Mouse (Mus musculus) embryonic facial prominence, embryonic 10.5 days (tissue): Measurements from ENCODE around the gene Pnmal2. TPM values are rescaled to one million over a fixed set of nuclear protein-coding genes. Genes with fewer than 3 reads are reported as not detected.

Source experiments
- DNase-seq: peaks from one replicate; pipeline ENCODE4 v3.0.0-alpha.2; 2017; ENCODE audit warnings: low spot score
- H3K27ac ChIP-seq: fragments of 300-500 bp; sonication (generic); replicated peaks from 2 replicates; pipeline ENCODE4 v1.5.1; 2016; ENCODE audit warnings: mild to moderate bottlenecking
- H3K27me3 ChIP-seq: fragments of 300-500 bp; sonication (generic); replicated peaks from 2 replicates; pipeline ENCODE4 v1.6.1; 2016; ENCODE audit warnings: low read depth, mild to moderate bottlenecking; ENCODE audit not compliant: poor library complexity, severe bottlenecking
- H3K36me3 ChIP-seq: fragments of 300-500 bp; sonication (generic); replicated peaks from 2 replicates; pipeline ENCODE4 v1.6.1; 2016; ENCODE audit warnings: mild to moderate bottlenecking, moderate library complexity
- H3K4me1 ChIP-seq: fragments of 300-500 bp; sonication (generic); 2 replicates; pipeline ENCODE4 v1.6.1; 2016
- H3K4me3 ChIP-seq: fragments of 300-500 bp; sonication (generic); 2 replicates; pipeline ENCODE4 v1.5.1; 2016; ENCODE audit warnings: mild to moderate bottlenecking, moderate library complexity
- H3K9me3 ChIP-seq: fragments of 300-500 bp; sonication (generic); 2 replicates; pipeline ENCODE4 v1.6.1; 2016; ENCODE audit warnings: mild to moderate bottlenecking
- WGBS: fragments of 180-500 bp; shearing (Covaris S2); methylation state at CpG from one replicate; pipeline ENCODE4 v1.1.7; 2016; 5-methylcytosine and 5-hydroxymethylcytosine counted together
- polyA plus RNA-seq: library from polyadenylated mRNA; unstranded; fragments of >200 nt; fragmentation: Nextera tagmentation; extraction: Ambion mirVana; gene quantifications from 2 replicates; pipeline ENCODE4 v1.2.1, GENCODE M21; 2016

Pnmal2 gene
- polyA plus RNA-seq, 1 experiment from 2014 or later = 4.6 TPM

- DNase-seq = peak; percentile 79
- no peaks in the 10 kb centered on the region for H3K27me3 ChIP-seq
- H3K27ac ChIP-seq = peak overlapping the region; percentile 88
- H3K4me3 ChIP-seq = peak overlapping the region; percentile 47
- H3K9me3 ChIP-seq = no peaks in the 10 kb centered on the region
- peaks cover 42% of the 10 kb centered on the region for H3K4me1 ChIP-seq
- 7% methylated on average over 12 of the region's 12 CpGs for WGBS
- H3K36me3 ChIP-seq = no peaks in the 10 kb centered on the region
Observed at GRCm38 (mm10) chr7:16980348-16980747, 35.9 kb downstream of the Pnmal2 start.

GRCm38 (mm10) chr7:16982859-16983568 lies 38.5 kb downstream of the Pnmal2 start, which contains the start of gene Gm42372:
Gene Gm42372, plus strand, starts transcription at chr7:16983086.
- Histone ChIP-seq H3K9me3 (no peaks in the 10 kb centered on the region), H3K36me3 (no peaks in the 10 kb centered on the region), H3K27me3 (no peaks in the 10 kb centered on the region), H3K4me3 (peak within 1 kb of the TSS; percentile 53), H3K27ac (peak within 1 kb of the TSS; percentile 77), H3K4me1 (peaks cover 53% of the 10 kb centered on the region)
- WGBS = 20% methylated on average over 26 of the region's 26 CpGs
- DNase-seq = peak; percentile 93

- 60% methylated on average over 7 of the region's 7 CpGs for WGBS
- Histone ChIP-seq H3K9me3 (0 out of 2 replicates have a peak, but pooled peaks cover 4% of the 10 kb centered on the region), H3K4me3 (no peak overlapping the region), H3K27ac (peak overlapping the region; percentile 44), H3K4me1 (peaks cover 63% of the 10 kb centered on the region), H3K27me3 (no peaks in the 10 kb centered on the region), H3K36me3 (no peaks in the 10 kb centered on the region)
- DNase-seq = no peak
Observed at GRCm38 (mm10) chr7:16987541-16988149, 43.2 kb downstream of the Pnmal2 start.

- Histone ChIP-seq H3K4me3 (no peak overlapping the region), H3K27me3 (no peaks in the 10 kb centered on the region), H3K36me3 (no peaks in the 10 kb centered on the region), H3K9me3 (0 out of 2 replicates have a peak, but pooled peaks cover 4% of the 10 kb centered on the region), H3K4me1 (peaks cover 59% of the 10 kb centered on the region), H3K27ac (no peak overlapping the region; the same call in 1 of the 2 replicates)
- 53% methylated on average over 3 of the region's 3 CpGs for WGBS
- DNase-seq = peak; percentile 49
Observed at GRCm38 (mm10) chr7:16988405-16988804, 43.9 kb downstream of the Pnmal2 start.

GRCm38 (mm10) chr7:16990006-16990744 lies 45.7 kb downstream of the Pnmal2 start:
- 32% methylated on average over 15 of the region's 15 CpGs for WGBS
- H3K4me3 ChIP-seq = peak overlapping the region; percentile 16; the same call in 1 of the 2 replicates

GRCm38 (mm10) chr7:16991681-16992450 lies 47.4 kb downstream of the Pnmal2 start:
- 61% methylated on average over 18 of the region's 18 CpGs for WGBS
- Histone ChIP-seq H3K27ac (peak overlapping the region; percentile 88), H3K27me3 (no peaks in the 10 kb centered on the region), H3K4me1 (peaks cover 79% of the 10 kb centered on the region), H3K4me3 (peak overlapping the region; percentile 37), H3K9me3 (0 out of 2 replicates have a peak, but pooled peaks cover 4% of the 10 kb centered on the region), H3K36me3 (peaks cover 21% of the 10 kb centered on the region)
- DNase-seq = peak; percentile 86

More at GRCm38 (mm10) chr7:16990006-16990744, 45.7 kb downstream of the Pnmal2 start:
- H3K36me3 ChIP-seq = peaks cover 4% of the 10 kb centered on the region
- peak; percentile 41 for DNase-seq
- peaks cover 63% of the 10 kb centered on the region for H3K4me1 ChIP-seq
- H3K27ac ChIP-seq = peak overlapping the region; percentile 85
- H3K27me3 ChIP-seq = no peaks in the 10 kb centered on the region
- 0 out of 2 replicates have a peak, but pooled peaks cover 4% of the 10 kb centered on the region for H3K9me3 ChIP-seq

GRCm38 (mm10) chr7:16992451-16992807 lies 47.9 kb downstream of the Pnmal2 start, which contains the start of gene Ccdc8:
Gene Ccdc8, plus strand, starts transcription at chr7:16992708.
- WGBS = 94% methylated on average over 5 of the region's 5 CpGs
- H3K27ac ChIP-seq = peak within 1 kb of the TSS; percentile 92
- H3K36me3 ChIP-seq = peaks cover 27% of the 10 kb centered on the region
- H3K4me1 ChIP-seq = peaks cover 78% of the 10 kb centered on the region
- H3K9me3 ChIP-seq = 0 out of 2 replicates have a peak, but pooled peaks cover 4% of the 10 kb centered on the region
- no peak for DNase-seq
- no peaks in the 10 kb centered on the region for H3K27me3 ChIP-seq
- H3K4me3 ChIP-seq = peak within 1 kb of the TSS; percentile 72

GRCm38 (mm10) chr7:16993651-16994399 lies 49.3 kb downstream of the Pnmal2 start:
- under 1% methylated on average over 27 of the region's 27 CpGs for WGBS
- peak; percentile 93 for DNase-seq
- 0 out of 2 replicates have a peak, but pooled peaks cover 4% of the 10 kb centered on the region for H3K9me3 ChIP-seq
- peaks cover 41% of the 10 kb centered on the region for H3K36me3 ChIP-seq
- peak overlapping the region; percentile 72 for H3K4me3 ChIP-seq
- peak overlapping the region; percentile 92 for H3K27ac ChIP-seq
- peaks cover 69% of the 10 kb centered on the region for H3K4me1 ChIP-seq
- H3K27me3 ChIP-seq = no peaks in the 10 kb centered on the region

- Histone ChIP-seq H3K36me3 (peaks cover 45% of the 10 kb centered on the region), H3K9me3 (0 out of 2 replicates have a peak, but pooled peaks cover 3% of the 10 kb centered on the region), H3K27ac (peak overlapping the region; percentile 92), H3K27me3 (no peaks in the 10 kb centered on the region), H3K4me1 (peaks cover 69% of the 10 kb centered on the region), H3K4me3 (peak overlapping the region; percentile 72)
- 9% methylated on average over 20 of the region's 20 CpGs for WGBS
- DNase-seq = no peak
Observed at GRCm38 (mm10) chr7:16994400-16994799, 49.9 kb downstream of the Pnmal2 start.

- DNase-seq = no peak
- H3K4me3 ChIP-seq = peak overlapping the region; percentile 72
- no peaks in the 10 kb centered on the region for H3K9me3 ChIP-seq
- no peaks in the 10 kb centered on the region for H3K27me3 ChIP-seq
- WGBS = 96% methylated on average over 4 of the region's 4 CpGs
- 0 out of 2 replicates have a peak overlapping the region, but pooled peaks have one; percentile 92 for H3K27ac ChIP-seq
- H3K36me3 ChIP-seq = peaks cover 53% of the 10 kb centered on the region
- H3K4me1 ChIP-seq = peaks cover 60% of the 10 kb centered on the region
Observed at GRCm38 (mm10) chr7:16995345-16995744, 50.9 kb downstream of the Pnmal2 start.
